Mouse (Mus musculus) MEL (cell line): ENCODE measurements around the gene S100a10.

Experiments
- CTCF ChIP-seq, 3 experiments: IDR thresholded peaks in 2 of 3; conservative IDR thresholded peaks in 1 of 3; 2 replicates each; pipeline ENCODE4 v1.5.1; 2011 to 2012; ENCODE audit warnings: low read length in 3 of 3, low read depth in 2 of 3, mild to moderate bottlenecking in 2 of 3, improper control_type of control experiment in 1 of 3, inconsistent platforms in 1 of 3, mixed read lengths in 1 of 3, moderate library complexity in 1 of 3; ENCODE audit not compliant: control insufficient read depth in 1 of 3, insufficient read depth in 1 of 3, poor library complexity in 1 of 3, severe bottlenecking in 1 of 3
- E2F4 ChIP-seq: IDR thresholded peaks from 2 replicates; pipeline ENCODE4 v1.6.1; 2011; ENCODE audit warnings: low read depth, low read length, improper control_type of control experiment, borderline replicate concordance
- GABPA ChIP-seq: IDR thresholded peaks from 2 replicates; pipeline ENCODE4 v1.6.1; 2012; ENCODE audit warnings: low read depth, mild to moderate bottlenecking, inconsistent platforms, low read length, improper control_type of control experiment, moderate library complexity

GRCm38 (mm10) chr3:93549986-93550385 is 4.9 kb upstream of the S100a10 start:
- TF ChIP-seq CTCF (IDR thresholded peaks at IDR 0.05 in 2 of 3, conservative IDR thresholded peaks at IDR 0.05 in 1 of 3; ENCODE audit: control insufficient read depth in 1 of 3, insufficient read depth in 1 of 3, low read depth in 2 of 3, low read length in 3 of 3, poor library complexity in 1 of 3, severe bottlenecking in 1 of 3) (no peak), E2F4 (no peak), GABPA (no peak)
